ENCODE assay signal across 24 mouse cellular contexts in genomic region chr13:39020168-39020567, GRCm38 (mm10).
"Had no signal": no experiment of that assay in that cellular context is flagged by ENCODE, and none has a peak within 500 bp of the region (broad histone marks: within the 10 kb centered on the region; RNA-seq: fewer than 3 reads in every experiment).

No protein-coding gene starts in this region.

- H3K27me3 ChIP-seq: forebrain, embryonic 15.5 days; heart, embryonic 13.5 days; heart, embryonic 15.5 days; hindbrain, embryonic 13.5 days; hindbrain, embryonic 15.5 days; limb, embryonic 13.5 days; limb, embryonic 15.5 days; liver, embryonic 12.5 days had no signal

- ATAC-seq: forebrain, embryonic 15.5 days; forebrain, postnatal 0 days; hindbrain, postnatal 0 days; intestine, embryonic 16.5 days; liver, embryonic 12.5 days had no signal

- H3K36me3 ChIP-seq: forebrain, embryonic 15.5 days; heart, embryonic 13.5 days; heart, embryonic 15.5 days; hindbrain, embryonic 13.5 days; hindbrain, embryonic 15.5 days; limb, embryonic 13.5 days; limb, embryonic 15.5 days; liver, embryonic 12.5 days had no signal

- H3K9ac ChIP-seq: forebrain, embryonic 15.5 days; forebrain, postnatal 0 days; heart, embryonic 13.5 days; heart, embryonic 15.5 days; hindbrain, embryonic 13.5 days; hindbrain, embryonic 15.5 days; limb, embryonic 13.5 days; limb, embryonic 15.5 days; liver, embryonic 12.5 days; liver, embryonic 14.5 days had no signal

- H3K4me2 ChIP-seq: forebrain, embryonic 15.5 days; heart, embryonic 11.5 days; heart, embryonic 13.5 days; heart, embryonic 15.5 days; hindbrain, embryonic 13.5 days; hindbrain, embryonic 15.5 days; limb, embryonic 13.5 days; limb, embryonic 15.5 days; liver, embryonic 12.5 days had no signal

- DNase-seq: forebrain, postnatal 0 days; gastrocnemius, postnatal 14 days; gastrocnemius, postnatal 36 days; heart, adult 11 months; heart, adult 2 months; heart, postnatal 14 days; heart, postnatal 36 days; kidney, adult 11 months; kidney, postnatal 25 days; layer of hippocampus, adult 9-11 months; layer of hippocampus, postnatal 36 days; left cerebral cortex, postnatal 4 days had no signal

- H3K27ac ChIP-seq: forebrain, embryonic 15.5 days; heart, adult 2 months; heart, embryonic 13.5 days; heart, embryonic 15.5 days; hindbrain, embryonic 13.5 days; hindbrain, embryonic 15.5 days; hindbrain, postnatal 0 days; limb, embryonic 13.5 days; limb, embryonic 15.5 days; liver, embryonic 12.5 days; liver, embryonic 14.5 days had no signal

- H3K9me3 ChIP-seq: forebrain, embryonic 15.5 days; heart, embryonic 13.5 days; heart, embryonic 15.5 days; hindbrain, embryonic 13.5 days; hindbrain, embryonic 15.5 days; limb, embryonic 13.5 days; limb, embryonic 15.5 days; liver, embryonic 12.5 days had no signal

- H3K4me3 ChIP-seq: forebrain, embryonic 15.5 days; heart, adult 2 months; heart, embryonic 13.5 days; heart, embryonic 15.5 days; hindbrain, embryonic 13.5 days; hindbrain, embryonic 15.5 days; limb, embryonic 13.5 days; limb, embryonic 15.5 days; liver, embryonic 12.5 days had no signal

- H3K4me1 ChIP-seq: forebrain, embryonic 15.5 days; heart, embryonic 13.5 days; heart, embryonic 15.5 days; hindbrain, embryonic 13.5 days; hindbrain, embryonic 15.5 days; liver, embryonic 12.5 days had no signal
